Mouse (Mus musculus): ENCODE results near the gene Clcn1.

Clcn1 gene

DNA sequence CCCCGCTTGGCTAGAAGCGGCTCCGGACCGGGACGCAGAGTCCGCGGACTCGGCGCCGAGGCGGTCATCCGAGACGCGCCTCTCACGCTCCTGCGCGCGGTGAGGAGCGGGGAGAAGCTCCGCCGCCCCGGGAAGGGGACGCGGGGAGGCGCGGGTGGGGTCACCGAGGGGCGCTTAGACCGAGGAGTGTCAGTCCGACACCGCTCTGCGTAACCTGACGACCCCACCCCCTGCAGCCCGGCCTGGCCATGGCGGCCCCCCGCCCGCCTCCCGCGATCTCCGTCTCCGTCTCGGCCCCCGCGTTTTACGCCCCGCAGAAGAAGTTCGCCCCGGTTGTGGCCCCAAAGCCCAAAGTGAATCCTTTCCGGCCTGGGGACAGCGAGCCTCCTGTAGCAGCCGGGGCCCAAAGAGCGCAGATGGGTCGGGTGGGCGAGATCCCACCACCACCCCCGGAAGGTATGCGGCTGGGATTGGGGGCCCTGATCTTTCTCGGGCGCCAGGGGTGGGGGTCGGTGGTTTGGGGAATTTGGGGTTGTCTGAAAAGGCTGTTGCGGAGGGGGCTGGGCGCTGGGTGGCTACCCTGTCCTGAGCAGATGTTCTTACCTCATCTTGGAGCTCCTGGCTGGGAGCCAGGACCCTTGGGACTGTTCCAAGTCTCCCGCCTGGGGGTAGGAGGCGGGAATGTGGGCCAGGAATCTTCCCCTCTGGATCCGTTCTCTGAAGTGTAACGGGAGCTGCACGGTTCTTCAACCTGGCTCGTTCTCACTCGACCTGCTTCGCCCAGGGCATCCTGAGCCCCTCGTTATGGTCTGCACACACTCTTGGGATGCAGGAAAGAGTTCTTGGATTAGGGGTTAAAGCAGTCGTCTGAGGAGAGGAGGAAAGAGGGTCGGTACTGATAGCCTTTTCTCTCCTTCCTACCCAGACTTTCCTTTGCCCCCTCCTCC, 63.8 kb downstream of the Clcn1 start:
- DNase-seq (ENCODE audit: low spot score in 2 of 2): peak in 1 of 2 experiments; percentile 77

DNA sequence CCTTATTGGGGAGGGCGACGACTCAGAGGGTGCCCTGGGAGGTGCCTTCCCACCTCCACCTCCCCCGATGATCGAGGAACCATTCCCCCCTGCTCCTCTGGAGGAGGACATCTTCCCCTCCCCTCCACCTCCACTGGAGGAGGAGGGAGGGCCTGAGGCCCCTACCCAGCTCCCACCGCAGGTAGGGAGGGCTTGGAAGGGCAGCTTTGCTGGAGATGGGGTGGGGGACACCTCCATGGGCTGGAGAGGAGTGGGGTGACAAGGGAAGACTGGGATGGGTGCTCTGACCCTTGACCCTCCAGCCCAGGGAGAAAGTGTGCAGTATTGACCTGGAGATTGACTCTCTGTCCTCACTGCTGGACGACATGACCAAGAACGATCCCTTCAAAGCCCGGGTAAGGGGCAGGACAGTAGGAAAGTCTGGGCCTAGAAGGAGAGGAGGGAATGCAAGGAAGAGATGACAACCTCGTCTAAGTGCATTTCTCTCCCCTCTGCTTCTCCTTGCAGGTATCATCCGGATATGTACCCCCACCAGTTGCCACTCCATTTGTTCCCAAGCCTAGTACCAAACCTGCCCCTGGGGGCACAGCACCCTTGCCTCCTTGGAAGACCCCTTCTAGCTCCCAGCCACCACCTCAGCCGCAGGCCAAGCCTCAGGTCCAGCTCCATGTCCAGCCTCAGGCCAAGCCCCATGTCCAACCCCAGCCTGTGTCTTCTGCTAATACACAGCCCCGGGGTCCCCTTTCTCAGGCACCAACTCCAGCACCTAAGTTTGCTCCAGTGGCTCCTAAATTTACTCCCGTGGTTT, 64.7 kb downstream of the Clcn1 start:
- no peak for DNase-seq (ENCODE audit: low spot score in 2 of 2)

DNA sequence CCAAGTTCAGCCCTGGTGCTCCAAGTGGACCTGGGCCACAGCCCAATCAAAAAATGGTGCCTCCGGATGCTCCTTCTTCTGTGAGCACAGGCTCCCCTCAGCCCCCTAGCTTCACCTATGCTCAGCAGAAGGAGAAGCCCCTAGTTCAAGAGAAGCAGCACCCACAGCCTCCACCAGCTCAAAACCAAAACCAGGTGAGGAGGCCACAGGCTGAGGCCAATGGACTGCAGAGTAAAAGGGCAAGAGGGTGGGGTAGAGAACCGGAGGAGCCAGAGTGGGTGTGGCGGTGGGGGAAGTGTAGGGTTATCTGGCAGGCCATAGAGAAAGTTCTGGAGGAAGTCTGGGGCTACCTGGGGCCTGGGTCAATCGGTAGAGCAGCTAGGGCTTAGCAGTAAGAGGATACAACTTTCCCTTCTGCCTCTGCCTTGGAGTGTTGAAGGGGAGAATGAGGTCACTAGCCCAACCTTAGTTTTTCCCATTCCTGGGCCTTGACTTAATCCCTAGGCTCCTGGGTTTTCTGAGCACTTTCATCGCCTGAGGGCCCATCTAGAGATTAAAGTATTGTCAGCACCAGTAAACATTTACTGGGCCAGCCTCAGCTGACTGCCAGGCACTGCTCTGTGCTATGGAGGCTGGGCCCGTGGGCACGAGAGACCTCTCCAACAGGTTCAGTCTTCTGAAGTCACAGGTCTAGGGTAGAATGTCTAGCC, 65.4 kb downstream of the Clcn1 start:
- DNase-seq (ENCODE audit: low spot score in 2 of 2): no peak

DNA sequence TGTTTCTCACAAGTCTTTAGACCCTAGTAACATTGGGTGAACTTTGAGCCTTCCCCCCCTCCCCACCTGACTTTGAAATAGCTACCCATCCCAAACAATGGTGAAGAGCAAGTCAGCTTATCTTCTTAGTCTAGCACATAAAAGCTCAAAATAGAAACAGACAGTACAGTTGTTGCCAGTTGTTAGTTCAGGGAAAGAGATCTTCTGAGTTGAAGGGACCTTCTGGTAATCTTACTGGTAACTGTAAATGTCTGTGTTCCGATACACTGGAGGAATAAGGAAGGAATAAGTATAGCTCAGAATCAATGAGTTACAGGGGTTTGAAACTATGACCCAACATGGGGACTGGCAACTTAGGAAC, 66.0 kb downstream of the Clcn1 start:
- DNase-seq (ENCODE audit: low spot score in 2 of 2): no peak

DNA sequence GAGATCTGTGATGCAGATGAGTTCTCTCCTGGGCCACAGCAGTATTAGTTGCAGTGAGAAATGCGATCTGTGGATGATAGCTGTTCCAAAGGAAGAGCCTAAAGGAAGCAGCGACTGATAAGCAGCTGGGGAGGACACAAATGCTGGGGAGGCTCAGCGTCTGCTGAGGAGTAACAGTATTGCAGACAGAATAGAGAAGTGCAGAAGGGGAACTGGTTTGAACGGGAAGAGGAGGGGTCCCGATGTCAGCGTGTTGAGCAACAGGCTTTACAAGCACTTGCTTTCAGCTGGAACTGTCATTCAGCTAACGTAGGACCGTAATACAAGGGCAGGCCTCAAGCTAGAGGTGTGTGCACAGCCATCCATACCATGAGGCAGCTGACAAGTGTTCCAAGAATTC, 66.7 kb downstream of the Clcn1 start:
- no peak for DNase-seq (ENCODE audit: low spot score in 2 of 2)

DNA sequence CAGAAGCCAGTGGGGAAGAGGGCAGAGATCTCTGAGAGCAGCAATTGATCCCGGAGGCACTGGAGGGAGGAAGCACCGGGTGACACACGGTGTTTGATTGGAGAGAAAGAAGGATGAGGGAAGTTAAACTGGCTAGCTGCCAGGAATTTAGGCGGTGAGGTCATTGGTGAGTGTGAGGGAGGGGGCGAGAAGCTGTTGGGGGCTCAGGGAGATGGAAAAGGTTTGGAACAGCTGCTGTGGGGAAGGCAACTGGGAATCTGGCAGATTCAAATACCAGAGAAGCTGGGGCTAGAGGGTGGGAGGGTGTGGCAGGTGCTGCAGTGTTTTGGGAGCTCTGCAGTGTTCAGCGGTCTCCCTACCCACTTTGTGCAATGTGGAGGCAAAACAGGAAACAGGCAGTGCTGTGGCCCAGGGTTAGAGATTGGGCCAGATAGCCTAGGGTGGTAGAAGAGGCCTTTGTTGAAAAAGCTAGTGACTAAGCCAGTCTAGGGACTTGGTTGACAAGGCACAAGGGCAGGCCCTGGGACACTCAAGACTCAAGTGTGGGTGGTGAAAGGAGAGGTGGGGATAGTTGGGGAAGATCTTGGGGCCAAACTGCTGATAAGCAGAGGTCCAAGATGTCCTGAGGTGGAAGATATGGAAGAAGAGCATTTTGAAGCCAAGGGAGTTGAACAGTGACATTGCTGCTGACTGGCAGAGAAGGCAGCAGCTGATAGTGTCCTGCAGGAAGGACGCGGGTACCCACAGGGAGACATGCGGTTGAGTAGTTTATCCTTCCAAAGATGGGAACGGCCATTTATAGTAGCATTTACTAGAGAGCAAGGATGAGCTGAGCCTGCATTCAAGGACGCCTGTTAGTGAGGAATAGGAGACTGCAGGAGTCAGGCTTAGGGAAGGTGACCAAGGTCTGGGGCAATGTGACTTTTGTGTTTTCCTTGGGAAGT, 67.9 kb downstream of the Clcn1 start:
- DNase-seq (ENCODE audit: low spot score in 2 of 2): no peak

DNA sequence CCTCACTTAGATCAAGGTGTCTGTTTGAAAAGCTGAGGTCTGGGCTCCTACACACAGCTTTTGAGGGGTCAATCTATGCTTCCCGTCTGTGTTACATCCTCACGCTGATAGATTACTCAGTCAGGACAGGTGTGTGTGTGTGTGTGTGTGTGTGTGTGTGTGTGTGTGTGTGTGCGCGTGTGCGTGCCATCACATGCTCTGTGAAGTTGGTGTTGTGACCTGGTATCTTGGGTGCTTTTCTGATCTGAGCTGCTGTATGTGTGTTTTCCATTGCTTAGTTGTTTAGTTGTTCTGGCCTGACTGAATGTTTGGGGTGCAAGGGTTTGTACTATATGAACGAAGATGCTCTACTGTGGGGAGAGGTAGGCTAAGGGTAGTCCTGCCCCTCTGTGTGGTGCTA, 68.9 kb downstream of the Clcn1 start:
- DNase-seq (ENCODE audit: low spot score in 2 of 2): no peak

DNA sequence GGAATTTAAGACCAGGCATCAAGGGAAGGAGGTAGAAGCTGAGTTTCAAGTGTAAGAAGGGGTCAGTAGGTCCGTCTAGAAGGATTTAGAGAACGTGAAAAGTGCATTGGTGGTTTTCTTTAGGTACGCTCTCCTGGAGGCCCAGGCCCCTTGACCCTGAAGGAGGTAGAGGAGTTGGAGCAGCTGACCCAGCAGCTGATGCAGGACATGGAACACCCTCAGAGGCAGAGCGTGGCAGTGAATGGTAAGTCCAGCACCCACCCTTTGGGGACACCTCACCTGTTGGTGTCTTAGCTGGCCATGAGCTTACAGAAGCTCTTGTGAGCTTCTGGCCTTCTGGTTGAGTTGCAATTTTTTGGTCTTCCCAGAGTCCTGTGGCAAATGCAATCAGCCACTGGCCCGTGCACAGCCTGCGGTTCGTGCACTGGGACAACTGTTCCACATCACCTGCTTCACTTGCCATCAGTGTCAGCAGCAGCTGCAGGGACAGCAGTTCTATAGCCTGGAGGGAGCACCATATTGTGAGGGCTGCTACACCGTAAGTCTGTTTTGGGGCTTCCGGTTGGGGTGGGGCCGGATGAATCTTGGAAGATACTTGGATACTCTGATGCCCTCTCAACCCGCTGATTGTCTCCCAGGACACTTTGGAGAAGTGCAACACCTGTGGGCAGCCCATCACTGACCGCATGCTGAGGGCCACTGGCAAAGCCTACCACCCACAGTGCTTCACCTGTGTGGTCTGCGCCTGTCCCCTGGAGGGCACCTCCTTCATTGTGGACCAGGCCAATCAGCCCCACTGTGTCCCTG, 69.5 kb downstream of the Clcn1 start:
- DNase-seq (ENCODE audit: low spot score in 2 of 2): no peak

DNA sequence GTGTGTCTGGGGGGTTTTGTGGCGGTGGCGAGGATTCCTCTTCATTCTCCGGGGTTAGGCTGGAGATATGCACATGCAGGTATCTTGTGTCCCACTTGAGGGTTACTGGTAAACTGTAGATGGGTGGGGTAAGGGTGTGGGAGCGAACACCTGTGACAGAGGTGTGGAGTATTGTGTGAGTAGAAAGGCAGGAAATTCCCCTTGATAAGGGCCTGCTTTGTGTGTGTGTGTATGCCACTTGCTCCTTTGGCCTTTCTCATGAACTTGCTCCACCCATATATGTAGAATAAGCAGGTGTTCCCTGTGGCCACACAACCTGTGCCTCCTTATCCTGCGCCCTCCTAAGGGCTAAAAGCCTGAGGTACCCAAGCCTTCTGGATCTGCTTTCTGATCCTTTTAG, 70.4 kb downstream of the Clcn1 start:
- no peak for DNase-seq (ENCODE audit: low spot score in 2 of 2)

DNA sequence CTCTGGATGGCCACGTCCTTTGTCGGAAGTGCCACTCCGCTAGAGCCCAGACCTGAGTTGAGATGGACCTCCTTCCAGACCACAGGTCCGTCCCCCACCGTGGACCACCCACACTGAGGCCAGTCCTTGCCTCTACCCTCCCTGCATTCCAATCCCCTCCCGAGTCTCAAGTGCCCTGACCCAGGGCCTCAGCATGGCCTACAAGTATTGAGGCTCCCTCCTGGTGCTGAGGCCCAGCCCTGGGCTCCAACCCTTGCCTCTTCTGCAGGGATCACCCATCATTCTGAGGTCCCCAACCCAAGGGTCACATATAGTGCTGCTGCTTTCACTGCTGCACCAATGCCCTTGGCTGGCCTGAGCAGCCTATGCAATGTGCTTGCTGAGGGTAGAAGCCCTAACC, 71.4 kb downstream of the Clcn1 start:
- DNase-seq (ENCODE audit: low spot score in 2 of 2): no peak

DNA sequence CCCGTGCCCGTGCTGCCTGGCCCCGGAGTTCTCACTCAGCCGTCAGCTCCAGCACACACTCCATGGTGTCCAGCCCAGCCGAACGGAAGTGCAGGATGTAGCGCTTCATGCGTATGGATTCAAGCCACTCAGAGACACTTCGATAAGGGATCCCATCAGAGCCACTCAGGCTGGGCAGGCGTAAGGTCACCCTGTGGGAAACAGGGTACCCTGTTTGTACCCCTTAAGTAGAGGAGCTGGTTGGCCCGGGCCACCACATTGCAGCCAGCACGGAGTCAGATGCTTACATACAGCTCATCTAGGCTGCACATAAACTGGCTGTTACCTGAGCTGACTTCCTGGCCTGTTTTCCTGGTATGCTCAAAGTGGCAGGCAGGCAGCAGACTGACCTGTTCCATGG, 72.4 kb downstream of the Clcn1 start:
- no peak for DNase-seq (ENCODE audit: low spot score in 2 of 2)

DNA sequence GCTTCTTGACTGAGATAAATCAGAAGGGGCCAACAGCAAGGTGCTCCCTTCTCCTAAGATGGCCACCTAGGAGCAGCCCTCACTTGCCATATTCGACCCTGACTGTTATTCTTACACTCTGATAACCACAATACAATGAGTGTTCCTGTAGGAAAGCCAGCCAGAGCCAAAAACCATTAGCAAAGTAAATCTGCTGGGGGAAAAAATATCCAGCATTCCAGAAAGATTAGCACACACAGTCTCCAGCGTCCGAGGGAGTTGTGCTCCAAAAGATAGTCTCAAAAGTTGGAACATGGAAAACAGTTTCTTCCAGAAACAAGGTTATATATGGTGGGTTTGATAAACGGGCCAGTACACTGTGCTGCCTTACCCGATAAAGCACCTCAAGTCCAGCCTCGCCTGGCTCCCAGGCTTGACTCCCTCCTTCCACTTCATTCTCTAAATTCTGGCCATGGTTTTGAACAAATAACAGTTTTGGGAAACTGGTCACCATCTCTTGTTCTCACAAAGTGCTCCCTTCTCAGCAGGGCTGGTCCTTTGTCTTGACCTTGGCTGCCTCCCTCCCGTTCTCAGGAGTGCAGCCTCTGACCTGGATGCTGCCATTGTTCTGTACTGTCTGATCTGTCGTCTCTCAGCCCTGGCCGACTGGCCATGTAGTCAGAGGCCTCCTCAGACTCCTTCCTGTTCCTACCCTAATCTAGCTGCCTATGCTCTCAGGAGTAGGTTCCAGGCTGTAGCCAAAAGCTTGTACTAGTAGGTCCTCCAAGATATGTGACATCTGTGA, 73.1 kb downstream of the Clcn1 start:
- DNase-seq (ENCODE audit: low spot score in 2 of 2): no peak

DNA sequence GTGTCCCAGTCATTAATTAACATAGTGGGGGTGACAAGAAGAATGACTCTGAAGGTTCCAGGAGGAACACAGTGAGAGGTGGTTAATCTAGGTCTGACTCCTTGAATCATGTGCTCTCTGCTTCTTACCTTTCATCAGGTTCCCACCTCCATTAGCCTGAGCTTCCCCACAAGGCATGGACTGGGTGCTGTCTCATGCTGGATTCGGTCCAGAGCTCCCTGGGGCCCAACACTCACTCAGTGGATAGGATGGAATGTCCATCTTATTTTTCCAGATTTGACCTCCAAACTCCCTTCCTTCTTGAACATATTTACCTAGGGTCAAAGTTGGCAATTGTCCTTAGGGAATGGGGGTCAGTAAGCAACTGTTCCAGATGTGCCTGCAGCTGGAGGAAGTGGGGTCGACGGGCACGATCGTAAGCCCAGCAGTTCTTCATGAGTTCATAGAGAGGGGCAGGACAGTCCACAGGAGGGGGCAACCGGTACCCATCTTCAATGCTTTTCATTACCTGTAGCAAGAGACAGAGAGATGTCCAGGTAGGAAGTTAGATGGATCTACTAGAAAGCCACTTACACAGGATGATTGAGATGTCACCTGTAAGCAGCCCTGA, 73.9 kb downstream of the Clcn1 start:
- DNase-seq (ENCODE audit: low spot score in 2 of 2): no peak

DNA sequence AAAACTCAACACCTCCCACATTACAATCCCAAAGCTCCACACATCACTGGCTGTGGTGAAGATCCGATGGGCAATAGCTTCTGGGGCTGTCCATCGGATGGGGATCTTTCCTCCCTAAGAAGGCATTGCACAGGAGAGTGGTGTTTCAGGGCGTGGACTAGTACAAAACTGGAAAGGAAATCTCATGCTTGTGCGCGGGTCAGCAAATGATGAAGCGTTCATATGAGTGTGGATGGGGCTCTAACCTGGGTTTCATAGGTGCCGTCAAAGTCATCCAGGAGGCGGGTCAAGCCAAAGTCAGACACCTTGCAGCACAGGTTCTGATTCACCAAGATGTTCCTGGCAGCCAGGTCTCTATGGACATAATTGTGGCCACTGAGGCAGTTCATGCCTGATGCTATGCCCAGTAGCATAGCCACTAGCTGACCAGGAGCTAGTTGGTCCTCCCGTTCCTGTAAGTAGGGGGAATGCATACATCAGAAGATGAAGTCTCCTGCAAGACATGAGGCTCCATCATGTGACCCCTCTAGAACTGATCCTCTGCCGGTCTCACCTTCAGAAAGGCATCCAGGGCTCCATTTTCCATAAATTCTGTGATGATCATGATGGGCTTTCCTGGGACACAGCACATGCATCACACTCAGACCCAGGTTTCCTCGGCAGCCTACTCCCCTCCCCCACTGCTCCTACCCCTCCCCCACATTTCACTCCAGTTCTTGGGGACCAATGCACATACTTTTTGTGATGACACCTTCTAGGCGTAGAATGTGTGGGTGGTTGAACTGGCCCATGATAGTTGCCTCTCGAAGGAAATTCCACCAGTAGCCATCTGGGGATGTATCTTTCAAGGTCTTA, 74.8 kb downstream of the Clcn1 start:
- DNase-seq (ENCODE audit: low spot score in 2 of 2): no peak

DNA sequence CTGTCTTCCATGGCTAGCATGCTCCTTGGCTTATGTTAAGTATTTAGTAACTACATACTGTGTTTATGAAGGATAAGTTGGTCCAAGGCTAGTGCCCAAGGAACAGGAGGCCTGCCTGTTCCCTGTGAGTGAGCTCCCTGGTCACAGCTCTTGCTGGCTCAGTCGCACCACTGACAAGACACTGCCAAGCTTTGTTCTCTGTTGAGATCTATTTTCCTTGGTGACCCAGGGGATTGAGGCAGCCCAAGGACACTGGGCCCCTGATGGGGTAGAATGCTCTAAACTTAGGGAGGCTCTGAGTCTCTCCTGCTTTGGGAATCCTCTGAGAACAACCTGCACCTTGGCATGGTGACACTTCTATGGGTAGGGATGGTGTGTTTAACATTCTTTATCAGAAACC, 75.6 kb downstream of the Clcn1 start:
- no peak for DNase-seq (ENCODE audit: low spot score in 2 of 2)

DNA sequence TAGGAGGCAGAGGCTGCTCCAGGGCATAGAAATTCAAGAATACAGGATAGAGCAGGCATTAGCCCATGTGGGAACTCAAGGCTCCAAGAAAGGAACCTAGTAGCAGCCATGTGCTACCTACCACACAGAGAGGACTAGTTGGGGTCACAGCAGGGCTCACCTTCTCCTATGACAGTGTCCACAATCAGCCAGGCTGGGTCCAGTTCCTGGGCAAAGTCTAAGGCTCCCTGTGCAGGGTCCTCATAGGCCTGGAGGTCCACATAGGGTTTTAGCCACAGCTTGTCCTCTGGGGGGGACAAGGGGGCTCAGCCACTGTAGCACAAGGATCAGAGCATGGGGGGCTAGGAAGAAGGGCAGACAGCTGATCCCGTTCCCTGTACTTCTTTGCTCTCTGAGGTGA, 76.0 kb downstream of the Clcn1 start:
- no peak for DNase-seq (ENCODE audit: low spot score in 2 of 2)

DNA sequence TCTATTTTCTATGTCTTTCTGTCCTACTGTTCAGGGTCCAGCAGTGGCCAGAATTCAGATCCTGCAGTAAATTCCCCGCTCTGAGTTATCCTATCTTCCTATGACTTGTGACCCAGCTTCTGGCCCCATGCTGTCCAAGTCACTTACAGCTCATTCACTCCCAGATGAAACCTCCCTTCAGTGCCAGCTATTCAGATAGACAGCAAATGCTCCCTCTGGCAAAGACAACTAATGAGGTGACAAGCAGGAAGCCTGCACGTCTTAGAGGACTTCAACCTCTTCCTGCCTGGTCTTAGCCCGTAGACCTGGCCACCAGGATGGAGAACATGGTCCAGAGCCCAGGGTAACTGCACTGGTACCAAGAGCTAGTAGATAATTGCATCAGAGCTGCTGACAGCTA, 76.5 kb downstream of the Clcn1 start:
- no peak for DNase-seq (ENCODE audit: low spot score in 2 of 2)

DNA sequence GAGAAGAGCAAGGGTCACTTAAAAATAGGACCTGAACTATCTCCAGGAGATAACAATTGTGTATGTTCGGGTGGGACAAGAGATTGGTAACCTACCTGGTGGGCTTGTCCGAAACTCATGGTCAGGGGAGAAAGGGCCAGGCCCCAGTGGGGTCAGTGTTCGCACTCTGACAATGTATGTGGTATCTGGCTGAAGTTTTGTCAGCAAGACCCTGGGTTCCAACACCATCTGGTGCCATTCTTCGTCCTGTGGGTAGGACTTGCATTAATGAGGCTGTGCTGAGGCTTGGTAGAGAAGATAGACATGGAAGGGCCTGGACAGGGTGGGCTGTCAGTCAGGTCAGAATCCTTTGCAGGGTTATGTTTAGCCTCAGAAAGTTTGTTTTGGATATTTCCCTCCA, 77.6 kb downstream of the Clcn1 start:
- no peak for DNase-seq (ENCODE audit: low spot score in 2 of 2)
